Mouse (Mus musculus) left cerebral cortex, adult 2 months (tissue): ENCODE data around the gene Ucp1. TPM values are rescaled to one million over a fixed set of nuclear protein-coding genes. Genes with fewer than 3 reads are reported as not detected.

ENCODE experiments used
- DNase-seq, 2 experiments: peaks; one replicate each; pipeline ENCODE4 v3.0.0; 2021 to 2022; ENCODE audit warnings: low spot score in 2 of 2, mixed read lengths in 1 of 2; ENCODE audit errors: extremely low spot score in 1 of 2
- H3K27ac ChIP-seq: fragments of 200-600 bp; 2 replicates; pipeline ENCODE4 v1.8.1; 2022
- H3K4me3 ChIP-seq: fragments of 200-600 bp; 2 replicates; pipeline ENCODE4 v1.8.1; 2022
- CTCF ChIP-seq: fragments of 200-600 bp; IDR thresholded peaks from 2 replicates; pipeline ENCODE4 v1.8.1; 2022; ENCODE audit warnings: antibody characterized with exemption, mild to moderate bottlenecking, moderate library complexity
- intact Hi-C: fragments of 180-260 bp; cut with DNase I; formaldehyde crosslinking; loops from one replicate; pipeline ENCODE4 v1.15.1; 2025
- long read RNA-seq, 2 experiments: library from polyadenylated mRNA; stranded (forward); transcript quantifications; one replicate each; pipeline ENCODE4 v2.0.0; 2021; ENCODE audit warnings: borderline mapping rate in 2 of 2
- total RNA-seq, 2 experiments: library from RNA; stranded (reverse); gene quantifications; 2 replicates each; pipeline ENCODE4 v1.2.3; 2021

Ucp1 gene
- total RNA-seq = not detected
- long read RNA-seq, experiment 1 = 0 reads
- long read RNA-seq, experiment 2 = 0 reads

GRCm38 (mm10) chr8:83290176-83290575 is at the start of gene Ucp1:
TSS of gene Ucp1 (plus strand) at chr8:83290352.
- intact Hi-C loops = no loop called here
- DNase-seq = no peak
- no peak within 1 kb of the TSS for H3K4me3 ChIP-seq
- H3K27ac ChIP-seq = no peak within 1 kb of the TSS
- no peak for TF ChIP-seq CTCF

GRCm38 (mm10) chr8:83244151-83244550 is 46.0 kb upstream of the Ucp1 start:
- Histone ChIP-seq H3K4me3 (no peak overlapping the region), H3K27ac (peak overlapping the region; percentile 45)
- DNase-seq = peak; percentile 29 to 40
- no peak for TF ChIP-seq CTCF
- intact Hi-C loops = no loop called here

GRCm38 (mm10) chr8:83250858-83251257 is 39.3 kb upstream of the Ucp1 start:
- intact Hi-C loops = loop anchor here (5.0 kb wide), 1 partner anchor 84 kb away; the partner anchor contains the start of genes Gm10645 and Tbc1d9
- no peak overlapping the region for H3K27ac ChIP-seq
- no peak overlapping the region for H3K4me3 ChIP-seq
- no peak for DNase-seq
- no peak for TF ChIP-seq CTCF

GRCm38 (mm10) chr8:83251362-83252246 is 38.5 kb upstream of the Ucp1 start:
- intact Hi-C loops = loop anchor here (5.0 kb wide), 1 partner anchor 84 kb away; the partner anchor contains the start of genes Gm10645 and Tbc1d9
- Histone ChIP-seq H3K4me3 (no peak overlapping the region), H3K27ac (no peak overlapping the region)
- TF ChIP-seq CTCF = no peak
- DNase-seq = no peak

- no peak overlapping the region for H3K4me3 ChIP-seq
- no peak overlapping the region for H3K27ac ChIP-seq
- intact Hi-C loops = loop anchor here (5.0 kb wide), 1 partner anchor 85 kb away; the partner anchor contains the start of genes Gm10645 and Tbc1d9
- no peak for DNase-seq
- no peak for TF ChIP-seq CTCF
These were observed 37.4 kb upstream of the Ucp1 start for GRCm38 (mm10) chr8:83252791-83253190.

- no peak for TF ChIP-seq CTCF
- DNase-seq = no peak
- no peak overlapping the region for H3K4me3 ChIP-seq
- H3K27ac ChIP-seq = no peak overlapping the region
- intact Hi-C loops = loop anchor here (5.0 kb wide), 3 partner anchors 155 to 395 kb away; partner anchors contain the start of gene Rnf150
These were observed 32.5 kb upstream of the Ucp1 start for GRCm38 (mm10) chr8:83257631-83258030.

GRCm38 (mm10) chr8:83260418-83261215 is 29.5 kb upstream of the Ucp1 start:
- DNase-seq = peak; percentile 47 to 48
- intact Hi-C loops = loop anchor here (5.0 kb wide), 2 partner anchors 82 to 147 kb away; no protein-coding TSS in a partner anchor
- peak; percentile 95 for TF ChIP-seq CTCF
- Histone ChIP-seq H3K27ac (no peak overlapping the region), H3K4me3 (no peak overlapping the region)

- no peak overlapping the region for H3K27ac ChIP-seq
- H3K4me3 ChIP-seq = no peak overlapping the region
- intact Hi-C loops = no loop called here
- TF ChIP-seq CTCF = no peak
- DNase-seq = no peak
These were observed 19.0 kb upstream of the Ucp1 start for GRCm38 (mm10) chr8:83271172-83271571.

GRCm38 (mm10) chr8:83272464-83272863 is 17.7 kb upstream of the Ucp1 start:
- DNase-seq = no peak
- no peak for TF ChIP-seq CTCF
- Histone ChIP-seq H3K4me3 (no peak overlapping the region), H3K27ac (no peak overlapping the region)
- intact Hi-C loops = no loop called here

GRCm38 (mm10) chr8:83274470-83274869 is 15.7 kb upstream of the Ucp1 start:
- TF ChIP-seq CTCF = no peak

GRCm38 (mm10) chr8:83278431-83278830 is 11.7 kb upstream of the Ucp1 start:
- intact Hi-C loops = no loop called here
- TF ChIP-seq CTCF = no peak
- Histone ChIP-seq H3K27ac (no peak overlapping the region), H3K4me3 (no peak overlapping the region)
- no peak for DNase-seq

More at GRCm38 (mm10) chr8:83274470-83274869, 15.7 kb upstream of the Ucp1 start:
- no peak for DNase-seq
- Histone ChIP-seq H3K4me3 (no peak overlapping the region), H3K27ac (no peak overlapping the region)
- intact Hi-C loops = no loop called here

- Histone ChIP-seq H3K27ac (no peak overlapping the region), H3K4me3 (no peak overlapping the region)
- intact Hi-C loops = no loop called here
- TF ChIP-seq CTCF = no peak
- DNase-seq = no peak
These were observed 4.8 kb upstream of the Ucp1 start for GRCm38 (mm10) chr8:83285391-83285790.
